Comparison of ENCODE assay signal across 8 mouse cellular contexts in genomic region chr7:51510671-51511651, GRCm38 (mm10). TPM values are rescaled to one million over a fixed set of nuclear protein-coding genes. Genes with fewer than 3 reads are reported as not detected.
DNase-seq lines count a peak whose midpoint lies in the region; ATAC-seq and TF ChIP-seq lines count a peak whose summit lies in the region.

Ano5 (plus strand) TSS chr7:51511029.

- H3K27ac ChIP-seq in hindbrain, postnatal 0 days, result 0 out of 2 replicates have a peak within 1 kb of the TSS, but pooled peaks have one; percentile 12

- peak within 1 kb of the TSS; percentile 52 for H3K9ac ChIP-seq in hindbrain, postnatal 0 days (replicated peaks; ENCODE audit: low read length)

- 0 out of 2 replicates have a peak, but pooled peaks have one; percentile 9 for TF ChIP-seq CTCF in hindbrain, postnatal 0 days (IDR thresholded peaks at IDR 0.05; ENCODE audit: low read depth)

- H3K4me3 ChIP-seq in hindbrain, postnatal 0 days (ENCODE audit: low read length), result peak within 1 kb of the TSS; percentile 51

- H3K27me3 ChIP-seq in hindbrain, postnatal 0 days (ENCODE audit: insufficient read depth, low read length), result no peaks in the 10 kb centered on the region

- WGBS in hindbrain, postnatal 0 days, result 1% methylated on average over 45 of the region's 45 CpGs

- no peaks in the 10 kb centered on the region for H3K9me3 ChIP-seq in hindbrain, postnatal 0 days (ENCODE audit: low read length)

- peak; percentile 68 for DNase-seq in Muller cell, postnatal 12 days (ENCODE audit: inconsistent ontology term)
- DNase-seq in cerebellum, postnatal 25 days, result peak; percentile 86
- peak; percentile 80 for DNase-seq in gastrocnemius, adult 18-20 months (ENCODE audit: low spot score)
- peak; percentile 55 for DNase-seq in hindbrain, postnatal 0 days (ENCODE audit: low spot score)
- peak; percentile 25 to 36 for DNase-seq in left cerebral cortex, adult 18-20 months (ENCODE audit: low spot score in 2 of 2)
- DNase-seq in lung, postnatal 25 days (ENCODE audit: low spot score), result peak; percentile 1
- peak; percentile 42 to 49 for DNase-seq in right cerebral cortex, adult 2 months (ENCODE audit: low spot score in 2 of 2)
- no peak for DNase-seq in spleen, postnatal 36 days (ENCODE audit: low spot score in 2 of 2)

- ATAC-seq in hindbrain, postnatal 0 days, result peak; percentile 87

- H3K36me3 ChIP-seq in hindbrain, postnatal 0 days (ENCODE audit: insufficient read depth, low read length), result no peaks in the 10 kb centered on the region

- H3K4me1 ChIP-seq in hindbrain, postnatal 0 days (ENCODE audit: insufficient read depth, low read length), result 0 out of 2 replicates have a peak, but pooled peaks cover 4% of the 10 kb centered on the region

- peak within 1 kb of the TSS; percentile 74 for H3K4me2 ChIP-seq in hindbrain, postnatal 0 days (ENCODE audit: low read depth, low read length)

RNA-seq across cellular contexts. Expression of gene Ano5, which starts in this region (rescaled TPM):
- 100 to 1,000 TPM in 1 of 2 experiments, 10 to 100 TPM in 1; 80.6 to 114 TPM for total RNA-seq in gastrocnemius, adult 18-20 months (2021)
- 0.79 and 2.5 TPM in 2 replicates for total RNA-seq in hindbrain, postnatal 0 days (2014; rRNA removed)
- polyA plus RNA-seq in hindbrain, postnatal 0 days (2015; fragmentation: Nextera tagmentation; extraction: Ambion mirVana), result 1.1 TPM in 2 replicates
- total RNA-seq in left cerebral cortex, adult 18-20 months (2021), result under 1 TPM; 0.66 to 0.79 TPM

Comparison
In these comparisons a context has a peak if more than half of its experiments do, and no peak if none do; other contexts are left out.
1. RNA of gene Ano5 (total RNA-seq): 80.6 to 114 TPM in gastrocnemius, adult 18-20 months; 0.79 to 2.5 TPM in hindbrain, postnatal 0 days and 0.66 to 0.79 TPM in left cerebral cortex, adult 18-20 months; every median in the first group is over 10 times any median in the second.
2. Peak in DNase-seq in left cerebral cortex, adult 18-20 months; RNA of the gene not detected or under 1 TPM.
3. DNase-seq: peak in Muller cell, postnatal 12 days (single experiment), cerebellum, postnatal 25 days (2 of 2), gastrocnemius, adult 18-20 months (single experiment), hindbrain, postnatal 0 days (single experiment), lung, postnatal 25 days (single experiment) and right cerebral cortex, adult 2 months (2 of 2); none in spleen, postnatal 36 days (0 of 2).